Mouse (Mus musculus) G1E (cell line): ENCODE measurements around the gene Dcp1b.

Source experiments
- CTCF ChIP-seq: IDR thresholded peaks from 2 replicates; pipeline ENCODE4 v1.5.1; 2012; ENCODE audit warnings: low read depth, low read length, inconsistent platforms, mixed read lengths
- GATA1 ChIP-seq: IDR thresholded peaks from 2 replicates; pipeline ENCODE4 v1.6.1; 2012; ENCODE audit warnings: borderline replicate concordance, low read length, inconsistent platforms, mixed read lengths
- GATA2 ChIP-seq: IDR thresholded peaks from 2 replicates; pipeline ENCODE4 v1.6.1; 2012; ENCODE audit warnings: low read depth, low read length, inconsistent platforms, borderline replicate concordance

- TF ChIP-seq CTCF (no peak), GATA1 (no peak), GATA2 (no peak)
Measured at GRCm38 (mm10) chr6:119132111-119132735, 42.8 kb upstream of the Dcp1b start.
